Mouse (Mus musculus): ENCODE measurements around the gene Fkbp5.

The Fkbp5 gene

DNA sequence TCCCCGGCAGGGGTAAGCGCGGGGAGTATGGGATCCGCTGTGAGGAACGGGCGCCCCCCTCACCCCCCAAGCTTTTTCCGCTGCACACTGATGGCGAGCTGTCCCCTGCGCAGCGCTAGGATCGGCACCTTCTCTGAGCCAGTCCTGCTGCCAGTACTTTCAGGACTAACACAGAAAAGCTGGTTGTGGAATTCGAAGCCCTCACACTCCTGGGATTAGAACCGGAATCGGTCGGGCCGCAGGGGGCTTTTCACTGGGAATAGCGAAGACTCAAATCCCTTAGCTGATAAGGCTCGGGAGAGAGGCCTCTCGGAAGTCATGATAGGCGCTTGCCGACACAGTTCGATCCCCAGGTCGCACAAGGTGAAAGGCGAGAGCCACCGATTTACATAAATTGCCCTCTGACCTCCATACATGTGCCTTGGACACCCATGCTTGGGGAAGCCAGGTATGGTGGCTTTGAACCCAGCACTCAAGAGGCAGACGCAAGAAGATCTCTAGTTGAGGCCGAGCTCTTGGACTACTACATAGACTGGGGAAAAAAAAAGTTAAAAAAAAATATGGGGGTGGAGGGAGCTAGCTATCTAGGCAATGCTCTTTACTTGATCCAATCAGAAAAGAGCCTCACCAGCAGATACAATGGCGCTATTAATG is 6.2 kb upstream of the Fkbp5 start:
- DNase-seq: peak in 1 of 2 experiments; percentile 54

DNA sequence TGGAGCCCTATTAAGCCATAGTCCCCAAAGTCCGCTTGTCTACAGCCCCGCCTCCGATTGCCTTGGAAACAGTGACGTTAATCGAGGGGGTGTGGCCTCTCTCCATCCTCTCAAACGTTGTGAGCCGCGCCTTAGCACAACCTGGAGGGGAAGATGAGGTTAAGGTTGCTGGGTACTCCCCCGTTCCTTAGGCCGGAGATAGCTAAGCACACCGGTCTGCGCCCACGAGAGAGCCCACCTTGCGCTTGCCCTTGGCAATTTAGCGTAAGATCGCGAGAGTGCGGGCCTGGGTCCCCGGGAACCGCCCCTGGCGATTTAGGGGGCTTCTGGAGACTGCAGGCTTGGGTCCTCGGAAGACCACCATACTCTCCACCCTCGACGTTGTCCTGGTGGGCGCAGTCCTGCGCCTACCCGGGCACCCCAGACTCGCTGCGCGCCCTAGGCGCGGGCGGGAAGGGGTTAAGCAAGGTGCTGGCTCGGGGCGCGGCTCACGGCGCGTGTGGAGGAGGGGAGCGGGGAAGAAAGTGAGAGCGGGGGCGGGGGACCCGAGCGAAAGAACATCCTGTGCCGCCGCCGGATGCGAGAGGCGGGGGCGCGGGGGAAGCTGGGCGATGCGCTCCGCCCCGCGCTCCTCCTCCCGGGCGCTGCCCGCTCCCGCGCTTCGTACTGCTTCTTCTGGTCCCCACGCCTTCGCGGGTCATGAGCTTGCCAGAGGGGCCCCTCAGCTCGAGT is 5.5 kb upstream of the Fkbp5 start:
- peak; percentile 97 to 98 for DNase-seq

DNA sequence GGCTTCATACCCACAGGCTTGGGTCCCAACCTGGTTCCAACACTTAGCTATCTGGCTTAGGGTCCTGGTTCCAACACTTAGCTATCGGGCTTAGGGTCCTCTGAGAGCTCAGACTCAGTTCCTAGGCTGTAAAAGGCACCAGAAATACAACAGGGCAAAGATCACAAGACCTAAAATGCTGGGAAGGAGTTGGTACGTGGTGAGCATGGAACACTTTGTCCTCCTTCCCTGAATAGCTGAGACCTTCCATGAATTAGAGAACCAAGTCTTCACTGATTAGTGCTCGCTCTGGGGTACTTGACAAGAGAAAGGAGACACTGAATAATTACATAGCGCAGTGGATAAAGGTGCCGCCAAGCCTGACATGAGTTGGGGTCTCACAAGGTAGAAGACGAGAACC is 4.6 kb upstream of the Fkbp5 start:
- no peak for DNase-seq

DNA sequence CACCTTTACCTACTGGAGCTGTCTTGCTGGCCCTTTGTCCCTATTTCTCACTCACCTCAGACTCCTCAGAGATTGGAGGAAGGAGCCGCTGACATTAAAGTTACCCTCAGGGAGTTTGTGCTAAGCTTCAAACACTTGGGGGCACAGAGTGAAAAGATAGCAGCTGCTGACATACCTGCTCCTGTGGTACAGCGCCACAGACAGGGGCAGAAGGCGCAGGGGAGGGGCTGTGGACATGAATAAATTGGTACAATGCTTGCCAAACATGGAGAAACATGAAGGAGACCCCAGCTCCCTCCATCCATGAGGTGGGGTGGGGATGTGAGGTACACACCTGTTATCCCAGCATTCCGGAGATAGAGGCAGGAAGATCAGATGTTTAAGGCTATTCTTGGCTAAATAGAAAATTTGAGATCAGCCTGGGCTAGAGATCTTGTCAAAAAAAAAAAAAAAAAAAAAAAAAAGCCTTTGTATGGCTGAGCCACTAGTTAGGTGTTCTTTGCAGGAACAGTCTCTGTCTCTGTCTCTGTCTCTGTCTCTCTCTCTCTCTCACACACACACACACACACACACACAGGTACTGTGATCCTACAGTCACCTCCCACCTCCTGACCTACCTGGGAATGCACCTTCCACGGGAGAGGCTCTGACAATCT is 3.9 kb upstream of the Fkbp5 start:
- DNase-seq: no peak

DNA sequence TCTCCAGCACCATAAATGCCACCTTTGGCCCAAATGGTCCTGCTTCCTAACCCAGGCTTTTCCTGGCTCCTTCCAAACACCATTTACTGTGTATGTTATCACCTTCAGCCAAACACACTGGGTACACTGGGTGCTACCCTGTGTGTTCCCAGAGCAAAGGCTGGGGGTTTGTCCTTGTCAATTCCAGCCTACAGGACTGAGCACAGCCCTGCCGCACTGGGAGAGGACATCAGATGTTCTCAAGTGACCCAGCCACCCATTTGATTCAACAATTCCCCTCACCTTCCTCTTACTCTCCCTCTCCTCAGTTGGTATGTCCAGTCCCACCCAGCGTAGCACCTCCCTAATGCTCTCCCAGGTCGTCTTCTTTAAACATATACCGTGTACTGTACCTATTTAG is 3.2 kb upstream of the Fkbp5 start:
- DNase-seq: no peak

DNA sequence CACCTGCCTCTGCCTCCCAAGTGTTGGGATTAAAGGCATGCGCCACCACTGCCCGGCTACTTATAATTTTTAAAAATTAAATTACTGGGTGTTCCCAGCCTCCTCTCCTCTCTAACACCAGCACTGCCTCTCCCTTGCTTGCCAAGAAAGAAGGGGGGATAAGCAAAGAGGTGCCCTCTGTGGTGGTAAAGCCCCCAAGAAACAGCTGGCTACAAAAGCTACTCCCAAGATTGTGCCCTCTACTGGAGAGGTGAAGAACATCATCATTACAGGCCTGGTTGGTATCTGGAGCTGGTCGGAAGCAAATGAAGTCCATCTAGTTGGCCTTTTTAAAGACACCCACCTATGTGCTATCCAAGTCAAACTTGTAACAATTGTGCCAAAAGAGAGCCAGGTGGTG is 2.5 kb upstream of the Fkbp5 start:
- no peak for DNase-seq

DNA sequence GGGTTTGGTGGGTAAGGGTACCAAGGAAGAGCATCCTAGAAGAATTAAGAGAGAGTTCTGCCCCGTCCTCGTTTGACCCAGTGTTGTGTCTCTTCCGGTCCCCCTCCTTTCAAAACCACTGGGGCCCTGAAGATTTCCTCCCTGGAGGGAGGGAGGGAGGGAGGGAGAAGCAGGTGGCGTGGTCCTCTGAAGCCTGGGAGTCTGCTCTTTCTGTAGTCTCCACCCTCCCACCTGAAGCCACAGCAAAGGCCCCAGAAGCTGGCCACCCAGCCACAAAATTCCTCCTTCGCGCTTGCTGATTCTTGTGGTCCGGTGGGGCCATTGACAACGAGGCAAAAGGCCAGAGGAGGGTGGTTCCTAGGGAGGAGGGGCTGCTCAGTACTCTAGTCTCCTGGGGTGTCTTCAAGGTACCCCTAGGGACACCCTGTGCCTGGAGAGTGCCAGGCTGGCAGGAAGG is 1.3 kb upstream of the Fkbp5 start:
- peak; percentile 32 to 89 for DNase-seq

DNA sequence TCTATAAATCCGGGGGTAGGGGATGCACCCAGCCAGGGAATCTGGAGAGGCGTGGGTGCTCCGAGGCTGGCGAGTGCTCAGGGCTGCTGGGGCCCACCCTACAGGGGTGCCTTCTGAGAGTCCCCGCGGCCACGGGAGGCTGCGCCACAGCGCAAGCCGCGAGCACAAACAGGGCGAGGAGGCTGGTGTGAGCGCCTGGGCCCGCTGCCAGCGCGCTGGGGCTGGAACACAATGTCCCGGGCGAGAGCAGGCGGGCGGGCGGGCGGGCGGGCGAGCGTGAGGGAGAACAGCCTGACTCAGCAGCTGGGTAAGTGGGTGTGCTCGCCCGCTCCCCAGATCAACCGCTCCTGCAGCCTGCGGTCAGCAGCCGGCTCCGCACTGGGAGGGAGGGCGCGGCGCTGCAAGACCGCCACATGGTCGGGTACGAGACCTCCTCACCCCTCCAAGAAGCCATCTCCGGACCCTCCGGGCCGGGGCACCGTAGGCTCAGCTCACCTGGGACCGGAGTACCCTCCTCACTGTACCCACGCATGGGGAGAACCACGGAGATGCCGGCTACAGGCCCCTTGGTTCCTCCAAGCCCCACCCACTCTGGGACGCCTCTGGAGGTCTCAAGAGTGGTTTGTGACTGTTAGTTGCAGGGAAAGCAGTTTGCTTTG is 758 bp upstream of the Fkbp5 start:
- peak; percentile 95 to 98 for DNase-seq

DNA sequence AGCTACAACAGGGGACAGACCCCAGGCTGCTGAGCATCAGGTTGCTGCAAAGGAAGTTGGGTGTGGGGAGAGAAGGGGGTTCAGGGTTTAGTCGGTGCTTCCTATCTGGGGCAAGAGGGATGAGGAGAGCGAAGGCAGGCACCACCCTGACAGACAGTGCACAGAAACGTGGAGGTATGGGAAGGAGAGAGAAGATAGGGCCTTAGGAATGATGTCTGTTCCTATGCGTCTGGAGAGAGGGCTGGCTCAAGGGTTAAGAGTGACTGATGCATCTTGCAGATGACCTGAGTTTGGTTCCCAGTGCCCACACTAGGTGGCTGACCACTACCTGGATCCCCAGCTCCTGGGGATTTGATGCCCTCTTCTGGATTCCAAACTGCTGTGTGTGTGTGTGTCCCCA is 446 bp downstream of the Fkbp5 start:
- DNase-seq: no peak

DNA sequence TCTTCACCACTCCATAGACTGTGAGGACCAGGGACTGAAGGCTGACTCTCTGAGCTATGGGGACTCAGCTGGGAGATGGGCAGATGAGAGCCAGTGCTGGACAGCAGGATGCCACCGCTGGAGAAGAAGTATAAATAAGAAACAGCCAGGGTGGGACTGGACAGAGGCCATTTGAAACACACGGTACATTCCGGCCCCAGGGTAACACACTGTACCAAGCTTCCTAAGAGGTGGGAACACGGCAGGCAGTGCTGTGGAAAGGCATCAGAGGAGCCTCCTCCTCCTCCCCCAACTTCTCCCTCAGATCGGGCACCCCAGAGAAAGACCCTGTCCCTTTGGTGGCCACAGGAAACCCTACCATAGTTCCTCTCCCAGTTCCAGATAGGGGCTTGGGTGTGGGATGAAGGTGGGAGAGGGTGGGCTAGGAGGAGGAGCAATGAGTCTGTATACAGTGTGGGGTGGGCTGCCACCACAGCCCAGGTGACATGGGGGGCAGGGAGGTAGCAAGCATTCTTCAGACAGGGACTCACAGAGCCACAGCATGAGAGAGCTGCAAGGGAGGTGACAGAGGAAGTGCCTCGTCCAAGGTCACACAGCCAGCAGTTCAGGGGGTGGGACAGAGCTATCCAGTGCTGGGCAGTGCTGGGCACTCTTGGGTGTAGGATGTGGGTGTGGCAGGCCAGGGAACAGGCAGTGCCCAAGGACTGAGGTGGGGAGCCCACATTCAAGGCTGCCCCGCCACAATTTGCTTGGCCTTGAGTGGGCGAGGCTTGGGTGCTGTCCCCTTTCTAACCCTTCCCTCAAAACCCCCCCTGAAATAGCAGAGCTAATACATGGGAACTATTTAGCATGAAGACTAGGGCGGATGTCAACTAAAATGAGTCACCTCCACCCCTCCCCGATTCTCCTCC is 1.6 kb downstream of the Fkbp5 start:
- DNase-seq: peak; percentile 52 to 93

DNA sequence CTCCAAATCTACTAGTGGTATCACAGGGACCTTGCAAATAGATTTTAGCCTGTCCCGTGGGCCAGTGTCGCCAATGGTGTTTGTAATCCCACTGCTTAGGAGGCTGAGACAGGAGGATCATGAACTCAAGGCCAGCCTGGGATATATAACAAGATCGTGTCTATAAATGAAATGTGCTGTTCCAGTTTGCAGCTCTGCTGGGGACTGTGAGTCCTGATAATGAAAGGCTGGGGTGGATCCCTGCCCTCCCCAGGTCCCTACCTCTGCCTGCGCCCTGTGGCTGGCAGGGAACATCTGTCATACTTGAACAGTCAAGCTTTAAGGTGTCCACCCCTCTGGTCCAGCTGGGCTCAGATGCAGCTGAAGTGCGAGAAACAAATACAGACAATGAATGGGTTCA is 2.8 kb downstream of the Fkbp5 start:
- no peak for DNase-seq

DNA sequence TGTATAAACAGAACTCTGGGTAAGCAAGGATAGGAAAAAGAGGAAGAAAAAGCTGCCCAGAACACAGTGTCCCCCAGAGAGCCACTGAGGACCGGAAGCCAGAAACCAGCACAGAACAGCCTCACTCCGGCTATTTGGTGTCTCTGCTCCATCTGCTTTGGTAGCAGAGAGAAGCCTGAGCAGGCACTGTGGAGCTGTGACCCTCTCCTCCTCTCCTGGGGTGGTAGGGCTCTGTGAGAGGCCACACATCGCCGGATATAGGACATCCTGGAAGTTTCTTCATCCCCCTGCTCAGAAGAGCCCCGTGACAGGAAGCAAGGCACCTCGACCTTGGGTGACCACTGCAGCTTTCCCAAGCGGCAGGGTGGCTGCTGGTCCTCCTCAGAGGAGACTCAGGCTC is 3.5 kb downstream of the Fkbp5 start:
- peak; percentile 23 to 73 for DNase-seq

DNA sequence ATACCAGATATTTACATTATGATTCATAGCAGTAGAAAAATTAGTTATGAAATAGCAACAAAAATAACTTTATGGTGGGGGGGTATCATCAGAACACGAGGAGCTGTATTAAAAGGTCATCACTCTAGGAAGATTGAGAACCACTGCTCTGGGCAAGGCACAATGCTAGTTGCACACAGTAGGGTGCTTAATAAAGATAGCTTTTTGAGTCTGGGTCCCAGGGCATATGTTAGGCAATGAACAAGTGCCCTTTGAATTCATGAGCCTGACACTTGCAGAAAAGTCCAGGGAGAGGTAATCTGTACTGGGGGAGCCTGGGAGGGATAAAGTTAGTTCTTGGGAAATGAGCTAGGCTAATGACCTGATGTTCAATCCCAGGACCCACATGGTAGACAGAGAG is 4.0 kb downstream of the Fkbp5 start:
- no peak for DNase-seq

DNA sequence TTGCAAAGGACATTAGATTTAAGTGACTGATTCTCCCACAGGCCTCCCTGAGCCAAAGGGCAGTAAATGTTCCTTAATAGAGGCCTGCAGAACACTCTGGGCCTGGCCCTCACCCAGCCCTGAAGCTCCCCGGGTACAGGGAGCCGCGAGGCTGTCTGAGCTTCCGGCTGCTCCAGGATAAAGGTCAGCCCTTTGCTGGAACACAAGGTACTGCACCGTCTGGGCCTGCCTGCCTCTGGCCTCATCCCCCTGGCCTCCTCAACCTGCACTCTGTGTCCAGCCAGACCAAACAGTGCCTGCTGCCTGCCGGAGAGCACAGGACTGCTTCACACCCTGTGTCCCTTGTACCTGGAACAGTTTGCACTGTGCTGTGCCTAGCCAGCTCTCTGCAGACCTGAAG is 4.6 kb downstream of the Fkbp5 start:
- peak; percentile 83 to 98 for DNase-seq

DNA sequence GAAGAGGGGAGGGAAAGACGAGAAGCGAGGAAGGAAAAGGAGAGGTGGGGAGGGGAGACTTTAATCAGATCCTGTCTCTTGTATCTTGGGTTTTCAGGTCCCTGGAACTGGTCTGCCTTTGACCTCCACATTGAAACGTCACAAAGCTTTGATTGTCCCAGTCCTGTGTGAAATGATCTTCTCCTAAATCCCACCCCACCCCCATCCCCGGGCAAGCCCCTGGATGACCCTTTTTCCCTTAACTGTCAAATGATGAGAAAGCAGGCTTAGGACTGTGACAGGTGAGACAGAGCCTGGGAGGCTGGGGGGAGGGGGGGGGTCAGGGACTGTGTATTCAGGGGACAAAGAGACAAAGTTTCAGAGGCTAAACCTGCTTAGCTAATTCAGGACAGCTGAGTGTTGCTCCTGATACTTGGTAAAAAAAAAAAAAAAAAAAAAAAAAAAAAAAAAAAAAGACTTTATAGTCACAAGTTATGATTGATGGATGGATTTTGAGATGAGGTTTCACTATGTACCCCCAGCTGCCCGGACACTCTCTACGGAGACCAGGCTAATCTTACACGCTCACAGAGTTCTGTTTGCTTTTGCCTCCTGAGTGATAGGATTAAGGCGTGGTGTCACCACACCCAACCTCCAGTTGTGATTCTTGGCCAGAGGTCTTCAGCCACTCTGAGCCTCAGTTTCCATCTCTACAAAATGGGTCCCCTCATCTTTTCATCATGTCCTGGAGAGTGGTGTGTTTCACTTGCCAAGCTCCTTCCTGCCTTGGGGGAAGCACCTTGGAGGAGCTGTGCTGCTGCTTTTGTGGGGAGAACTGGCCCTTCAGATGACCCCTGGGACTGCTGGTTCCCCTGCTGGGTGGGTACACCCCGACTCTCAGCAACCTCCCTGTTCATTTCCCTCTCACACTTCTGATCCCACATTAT is 5.4 kb downstream of the Fkbp5 start:
- no peak for DNase-seq

DNA sequence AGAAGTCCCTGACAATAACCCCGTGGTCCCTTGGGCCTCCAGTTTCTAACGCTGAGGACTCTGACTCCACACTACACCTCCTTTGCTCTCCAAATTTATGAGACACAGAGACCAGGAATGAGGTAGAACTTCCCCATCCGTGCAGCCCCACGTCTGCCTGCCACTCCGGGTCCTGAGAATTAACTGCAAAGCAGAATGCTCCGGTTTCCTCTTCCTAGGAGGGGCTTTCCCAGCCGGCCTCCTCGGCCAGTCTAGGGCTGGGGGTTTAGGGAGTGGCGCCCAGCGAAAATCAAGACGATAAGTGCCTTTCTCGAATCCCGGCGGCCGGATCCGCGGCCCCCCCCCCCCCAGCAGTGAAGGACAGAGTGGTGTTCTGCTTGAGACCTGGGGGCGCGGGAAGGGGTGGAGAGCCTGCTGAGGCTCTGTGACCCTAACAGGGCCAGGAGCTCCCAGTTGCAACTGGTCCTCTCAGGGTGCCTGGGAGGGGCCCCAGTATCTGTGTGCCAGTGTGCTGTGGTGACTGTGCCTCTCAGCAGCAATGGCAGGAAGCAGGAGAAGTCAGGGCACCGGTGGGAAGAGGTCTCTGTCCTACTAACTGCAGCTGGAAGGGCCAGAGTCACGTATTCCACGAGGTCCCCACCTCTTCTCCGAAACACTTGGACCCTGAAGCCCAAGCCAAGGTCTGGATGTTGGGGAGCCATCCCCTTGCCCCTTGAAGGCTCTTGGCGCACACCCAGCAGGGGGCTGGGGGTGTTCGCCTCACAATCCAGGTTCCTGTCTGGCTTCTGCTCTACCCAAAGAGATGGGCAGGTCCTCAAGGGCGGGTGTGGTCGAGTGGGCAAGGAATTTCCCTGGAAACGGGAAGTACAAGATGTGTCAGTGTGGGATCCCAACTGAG is 6.6 kb downstream of the Fkbp5 start:
- peak in 1 of 2 experiments; percentile 72 for DNase-seq

DNA sequence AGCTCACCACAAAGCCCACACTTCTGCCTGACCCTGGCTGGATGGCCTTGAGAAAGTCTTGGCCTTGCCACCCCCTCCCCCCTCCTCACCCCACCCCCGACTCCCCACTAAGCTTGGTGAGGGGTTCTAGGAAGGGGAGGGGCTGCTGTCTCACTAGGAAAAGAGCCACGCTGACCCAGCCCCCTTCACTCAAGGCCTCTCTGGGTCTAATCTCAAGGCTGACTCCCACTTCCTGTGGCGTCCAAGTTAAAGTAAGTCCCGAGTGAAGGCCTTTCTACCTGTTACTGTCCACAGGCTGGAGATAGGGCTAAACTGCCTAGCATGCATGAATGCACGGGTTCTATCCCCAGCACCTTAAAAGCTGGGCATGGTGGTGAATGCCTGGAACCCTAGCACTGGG is 9.8 kb downstream of the Fkbp5 start:
- DNase-seq: no peak

DNA sequence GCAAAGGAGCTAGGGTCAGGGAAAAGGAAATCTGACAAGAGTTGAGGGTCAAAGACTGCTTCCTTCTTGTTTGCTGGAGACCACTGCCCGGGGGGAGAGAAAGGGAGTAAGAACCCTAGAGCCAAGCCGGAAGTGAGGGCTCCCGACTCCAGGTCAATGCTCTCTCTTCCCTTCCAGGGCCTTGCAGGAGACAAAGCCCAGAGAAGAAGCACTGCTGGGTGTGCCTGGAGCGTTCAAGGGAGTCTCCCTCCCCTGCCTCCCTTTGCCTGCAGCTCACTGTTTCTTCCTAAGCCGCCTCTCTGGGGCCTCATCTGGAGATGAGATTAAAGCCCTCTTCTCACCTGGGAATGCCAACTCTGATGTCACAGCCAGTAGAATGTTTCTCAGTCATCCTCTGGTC is 10.4 kb downstream of the Fkbp5 start:
- no peak for DNase-seq

DNA sequence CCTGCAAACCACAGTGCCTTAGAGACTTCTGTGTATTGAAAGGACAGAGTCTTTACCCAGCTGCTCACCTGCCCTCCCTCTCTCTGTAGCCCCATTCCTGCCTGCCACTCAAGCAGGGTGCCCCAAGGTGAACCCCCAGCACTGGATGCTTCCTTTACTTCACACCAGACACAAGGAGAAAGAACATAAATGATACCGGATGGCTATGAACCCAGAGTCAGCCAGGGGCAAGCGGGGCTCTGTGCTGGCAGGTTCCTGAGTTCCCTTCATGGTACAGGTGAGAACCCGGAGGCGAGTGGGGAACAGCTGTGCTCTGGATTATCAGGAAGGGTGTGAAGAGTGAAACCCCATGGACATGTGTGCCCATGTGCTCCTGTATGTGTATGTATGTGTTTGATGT is 11.7 kb downstream of the Fkbp5 start:
- no peak for DNase-seq

DNA sequence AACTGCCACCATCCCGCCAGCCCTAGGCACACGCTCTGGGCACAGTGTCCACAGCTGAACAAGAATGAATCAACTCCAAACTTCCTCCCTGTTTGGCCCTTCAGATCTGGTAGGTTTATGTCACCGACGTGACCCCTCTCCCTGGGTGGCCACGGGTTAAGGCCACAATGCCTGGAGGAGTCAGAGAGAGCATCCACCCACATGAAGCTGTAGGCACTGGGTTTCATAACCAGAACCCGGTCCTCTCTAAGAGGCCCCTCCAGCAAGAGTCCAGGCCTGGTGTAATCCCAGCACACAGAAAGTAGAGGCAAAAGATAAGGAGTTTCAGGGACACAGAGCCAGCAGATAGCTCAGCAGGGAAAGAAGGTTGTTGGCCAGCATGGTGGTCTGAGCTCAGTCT is 13.1 kb downstream of the Fkbp5 start:
- DNase-seq: no peak

Measured in kidney, postnatal 25 days (tissue).